Mouse (Mus musculus) Patski (cell line): Measurements from ENCODE around the gene Snx21. TPM values are rescaled to one million over a fixed set of nuclear protein-coding genes. Genes with fewer than 3 reads are reported as not detected.

ENCODE experiments used
- ATAC-seq: fragments of 100-300 bp; one replicate; pipeline ENCODE4 v1.8.0; 2021
- CTCF ChIA-PET: fragments of 350-600 bp; sonication (Branson Sonifier 250); formaldehyde crosslinking; loops from one replicate; lab custom pipeline; 2022; ENCODE audit warnings: inconsistent platforms; lab: Charles Lee
- POLR2A ChIA-PET: fragments of 350-600 bp; sonication (Branson Sonifier 250); formaldehyde crosslinking; loops from one replicate; lab custom pipeline; 2022; ENCODE audit warnings: antibody characterized with exemption, inconsistent platforms; lab: Charles Lee
- DNase-seq: peaks from one replicate; pipeline ENCODE4 v3.0.0-alpha.2; 2011; ENCODE audit warnings: low read depth, low spot score
- H3K27me3 ChIP-seq: fragments of 371-371 bp; one replicate; pipeline ENCODE4 v1.5.1; 2021
- CTCF ChIP-seq: fragments of 100-300 bp; IDR thresholded peaks from one replicate; pipeline ENCODE4 v1.5.1; 2021
- in situ Hi-C: fragments of 300-500 bp; cut with MboI; formaldehyde crosslinking; loops from 3 replicates; pipeline ENCODE4 v1.11.1; 2018; ENCODE audit warnings: low pct_unique_long_range_greater_than_20kb, mixed read lengths
- polyA plus RNA-seq: library from polyadenylated mRNA; unstranded; gene quantifications from one replicate; pipeline ENCODE4 v1.2.3, GENCODE M21; 2021

Snx21 gene
- polyA plus RNA-seq, 1 experiment from 2014 or later = 50.3 TPM

DNA sequence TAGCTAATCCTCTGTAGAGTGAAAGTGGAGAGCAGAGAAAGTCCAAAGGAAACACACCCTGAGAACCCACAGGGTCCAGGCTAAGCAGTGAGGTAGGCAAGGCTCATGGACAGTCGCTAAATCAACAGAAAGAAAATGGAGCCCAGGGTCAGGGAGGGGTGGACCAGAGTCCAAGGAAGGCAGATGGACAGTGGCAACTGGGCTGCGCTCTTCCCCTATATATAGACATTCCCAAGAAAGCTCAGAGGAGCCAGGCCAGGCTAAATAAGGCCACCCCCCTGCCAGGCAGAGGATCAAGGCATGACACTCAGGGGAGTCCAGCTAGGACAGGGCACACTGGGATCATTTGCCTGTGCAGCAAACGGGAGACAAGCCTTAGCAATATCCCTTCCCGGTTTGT is 3.7 kb upstream of the Snx21 start:
- ChIA-PET POLR2A (no interaction called here), CTCF (no interaction called here)
- ATAC-seq = no peak
- no peak for DNase-seq
- H3K27me3 ChIP-seq = no peaks in the 10 kb centered on the region
- in situ Hi-C loops = no loop called here
- TF ChIP-seq CTCF = no peak

DNA sequence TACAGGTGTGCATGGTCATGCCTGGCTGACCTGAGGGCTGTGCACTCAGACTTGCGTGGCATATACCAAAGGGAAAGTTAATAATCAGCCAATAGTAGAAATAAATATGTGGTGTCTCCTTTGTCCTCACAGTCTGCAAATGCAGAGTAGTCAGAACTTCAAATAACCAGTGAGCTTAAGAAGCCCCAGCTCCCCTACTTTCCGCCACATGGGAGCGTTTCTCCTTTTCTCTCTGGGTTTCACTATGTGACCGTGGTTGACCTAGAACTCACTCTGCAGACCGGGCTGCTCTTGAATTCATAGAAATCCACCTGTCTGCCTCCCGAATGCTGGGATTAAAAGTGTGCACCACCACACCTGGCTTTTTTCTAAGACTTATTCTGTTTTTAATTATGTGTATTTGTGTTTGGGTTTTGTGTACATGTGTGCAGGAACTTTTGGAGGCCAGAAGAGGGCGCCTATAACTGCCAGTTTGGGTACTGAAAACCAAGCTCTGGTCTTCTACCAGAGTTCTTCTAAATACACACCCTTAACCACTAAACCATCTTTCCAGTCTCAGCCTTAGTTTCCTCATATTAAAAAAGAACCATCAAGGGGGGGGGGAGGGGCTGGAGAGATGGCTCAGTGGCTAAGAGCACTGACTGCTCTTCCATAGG is 1.6 kb upstream of the Snx21 start:
- CTCF ChIA-PET = interaction anchor here (1.3 to 2.1 kb wide), 3 partner anchors 10 to 15 kb away, joined by 4 to 9 read pairs (median 4); no protein-coding TSS in a partner anchor

DNA sequence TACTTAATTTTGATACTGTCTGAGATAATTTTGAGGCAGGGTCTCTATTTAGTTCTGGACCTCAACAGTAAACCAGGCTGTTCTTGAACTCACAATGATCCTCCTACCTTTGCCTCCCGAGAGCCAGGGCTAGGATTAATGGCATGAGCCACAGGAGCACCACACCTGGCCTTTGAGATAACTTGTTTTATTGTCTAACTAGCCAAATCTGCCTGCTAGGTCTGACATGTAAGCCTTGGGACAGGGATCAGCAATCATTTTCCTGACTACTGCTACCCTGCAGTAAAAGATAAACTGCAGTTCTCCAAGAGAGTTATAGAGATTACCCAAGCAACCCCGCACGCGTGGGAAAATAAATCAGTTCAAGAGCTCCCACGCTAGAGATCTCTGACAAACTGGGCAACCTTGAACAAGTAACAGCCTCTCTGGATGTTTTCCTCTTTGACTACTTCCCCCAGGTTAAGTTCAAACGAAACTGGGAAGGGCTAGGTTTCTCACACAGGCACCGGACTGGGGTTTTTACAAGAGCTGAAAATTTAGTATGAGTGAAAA is 678 bp upstream of the Snx21 start:
- in situ Hi-C loops = no loop called here
- POLR2A ChIA-PET = interaction anchor here (0.7 kb wide), 1 partner anchor 36 kb away, joined by 3 read pairs; no protein-coding TSS in a partner anchor

More for the DNA sequence above, 1.6 kb upstream of the Snx21 start:
- POLR2A ChIA-PET = interaction anchor here (1.0 kb wide), 1 partner anchor 25 kb away, joined by 3 read pairs; no protein-coding TSS in a partner anchor
- H3K27me3 ChIP-seq = no peaks in the 10 kb centered on the region
- DNase-seq (no peak), ATAC-seq (no peak)
- in situ Hi-C loops = no loop called here
- no peak for TF ChIP-seq CTCF

DNA sequence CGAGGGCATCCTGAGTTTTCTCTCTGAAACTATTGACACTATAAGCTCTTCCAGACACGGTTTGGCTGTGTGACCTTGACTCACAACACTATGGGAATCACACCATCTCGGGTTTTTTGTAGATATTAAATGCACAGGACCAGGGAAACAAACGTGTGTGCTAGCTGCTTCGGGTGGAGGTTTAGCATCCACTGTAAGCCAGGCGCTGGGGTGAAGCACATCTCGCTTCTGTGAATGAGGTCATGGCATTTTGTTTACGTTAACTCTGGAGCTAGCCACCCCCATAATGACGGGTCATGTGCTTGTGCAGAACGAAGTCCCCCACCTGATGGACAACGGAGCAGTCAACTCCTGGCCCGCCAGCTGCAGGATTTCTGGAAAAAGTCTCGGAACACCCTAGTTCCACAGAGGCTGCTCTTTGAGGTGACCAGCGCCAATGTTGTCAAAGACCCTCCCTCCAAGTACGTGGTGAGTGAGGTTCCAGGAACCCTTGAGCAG is 814 bp downstream of the Snx21 start:
- DNase-seq (no peak), ATAC-seq (peak; percentile 17)
- POLR2A ChIA-PET = interaction anchor here (1.2 to 1.3 kb wide), 2 partner anchors 13 to 92 kb away, joined by 3 to 6 read pairs; partner anchors contain the start of gene Pcif1

More for the DNA sequence above, 678 bp upstream of the Snx21 start:
- TF ChIP-seq CTCF = no peak
- ATAC-seq = no peak
- CTCF ChIA-PET = interaction anchor here (1.3 to 2.1 kb wide), 6 partner anchors 8 to 25 kb away, joined by 3 to 12 read pairs (median 4); no protein-coding TSS in a partner anchor
- H3K27me3 ChIP-seq = no peaks in the 10 kb centered on the region
- no peak for DNase-seq

DNA sequence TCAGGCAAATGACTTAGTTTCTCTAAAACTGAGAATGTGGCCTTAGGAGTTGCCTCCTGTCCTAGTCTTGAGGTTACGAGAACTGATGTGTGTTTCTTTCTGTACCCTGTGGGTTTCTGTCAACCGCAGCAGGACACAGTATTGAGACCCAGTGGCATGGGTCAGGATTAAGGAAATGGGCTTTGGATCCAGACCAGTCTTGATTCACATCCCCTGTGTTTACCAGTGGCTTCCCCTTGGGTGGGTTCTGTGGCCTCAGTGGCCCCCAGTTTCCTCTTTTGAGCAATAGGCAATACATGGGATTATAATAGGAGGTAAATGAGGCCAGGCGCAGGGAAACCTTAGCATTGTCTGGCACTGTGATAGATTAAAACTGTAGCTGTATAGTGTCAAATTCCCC is 1.4 kb downstream of the Snx21 start:
- ChIA-PET CTCF (interaction anchor here (1.0 to 2.9 kb wide), 4 partner anchors 11 to 56 kb away, joined by 3 to 17 read pairs (median 4); partner anchors contain the start of genes Acot8 and Zswim3), POLR2A (no interaction called here)
- ATAC-seq (no peak), DNase-seq (no peak)
- in situ Hi-C loops = no loop called here
- H3K27me3 ChIP-seq = no peaks in the 10 kb centered on the region
- TF ChIP-seq CTCF = no peak

More for the DNA sequence above, 814 bp downstream of the Snx21 start:
- CTCF ChIA-PET = interaction anchor here (1.0 to 1.5 kb wide), 3 partner anchors 12 to 56 kb away, joined by 3 to 5 read pairs (median 4); no protein-coding TSS in a partner anchor
- in situ Hi-C loops = no loop called here
- no peak for TF ChIP-seq CTCF
- H3K27me3 ChIP-seq = no peaks in the 10 kb centered on the region

DNA sequence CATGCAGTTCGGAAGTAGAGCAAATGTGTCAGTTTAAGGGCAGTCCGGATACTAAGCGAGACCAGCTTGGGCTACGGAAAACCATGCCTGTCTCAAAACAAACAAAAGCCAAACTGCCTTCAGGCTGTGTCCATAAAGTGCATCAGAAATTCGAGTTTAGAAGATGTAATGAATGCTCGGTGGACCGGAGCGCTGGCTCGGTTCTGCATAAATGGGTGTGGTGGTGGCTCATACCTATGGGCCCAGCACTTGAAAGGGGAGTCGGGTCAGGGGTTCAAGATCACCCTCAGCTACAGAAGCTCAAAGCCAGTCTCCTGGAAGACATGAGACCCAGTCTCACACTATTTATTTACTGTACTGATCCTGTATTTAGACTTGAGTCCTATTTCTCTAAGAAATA is 2.2 kb downstream of the Snx21 start:
- POLR2A ChIA-PET = interaction anchor here (0.6 kb wide), 1 partner anchor 93 kb away, joined by 3 read pairs; no protein-coding TSS in a partner anchor
- DNase-seq (no peak), ATAC-seq (no peak)
- no peaks in the 10 kb centered on the region for H3K27me3 ChIP-seq
- TF ChIP-seq CTCF = no peak
- in situ Hi-C loops = no loop called here
- CTCF ChIA-PET = interaction anchor here (1.5 to 2.9 kb wide), 2 partner anchors 14 to 16 kb away, joined by 3 to 17 read pairs; partner anchors contain the start of genes Acot8 and Zswim3

DNA sequence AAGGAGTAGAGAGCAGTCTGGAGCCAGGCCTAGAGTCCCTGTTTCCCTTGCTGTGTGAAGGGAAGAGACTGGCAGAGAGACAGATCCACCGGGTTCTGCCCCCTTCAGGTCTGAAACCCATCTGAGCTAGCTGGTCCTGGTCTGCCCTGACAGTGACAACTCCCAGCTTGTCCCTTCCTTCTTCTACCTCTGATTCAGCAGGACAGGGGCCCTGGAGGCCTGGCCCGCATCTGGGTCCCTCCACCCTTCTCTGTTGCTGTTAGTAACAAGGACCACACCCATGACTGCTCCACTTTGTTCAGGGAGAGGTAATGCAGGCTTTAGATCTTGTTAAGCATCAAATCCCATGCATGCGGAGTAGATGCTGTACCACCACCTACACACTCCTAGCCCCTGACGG is 2.8 kb downstream of the Snx21 start:
- ChIA-PET CTCF (interaction anchor here (1.5 to 2.9 kb wide), 2 partner anchors 13 to 16 kb away, joined by 3 to 17 read pairs; partner anchors contain the start of genes Acot8 and Zswim3), POLR2A (interaction anchor here (0.6 to 1.2 kb wide), 2 partner anchors 17 to 93 kb away, joined by 3 read pairs; no protein-coding TSS in a partner anchor)
- in situ Hi-C loops = no loop called here
- DNase-seq = no peak
- no peak for ATAC-seq
- no peaks in the 10 kb centered on the region for H3K27me3 ChIP-seq
- no peak for TF ChIP-seq CTCF

DNA sequence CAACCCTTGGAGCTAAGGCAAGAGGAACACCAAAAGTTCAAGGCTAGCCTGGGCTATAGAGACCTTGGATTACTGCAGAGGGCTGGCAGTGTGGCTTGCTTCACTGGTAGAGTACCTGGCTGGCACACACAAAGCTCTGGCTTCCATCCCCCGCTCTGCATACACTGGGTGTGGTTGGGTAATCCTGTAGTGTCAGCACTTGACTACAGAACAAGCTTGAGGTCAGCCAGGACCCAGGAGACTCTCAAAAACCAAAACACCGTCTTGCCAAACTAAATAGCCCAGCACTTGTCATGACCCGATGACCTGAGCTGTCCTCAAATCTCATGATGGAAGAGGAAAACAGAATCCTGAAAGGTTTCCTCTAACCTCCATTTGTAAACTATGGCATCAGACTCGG is 4.8 kb downstream of the Snx21 start:
- DNase-seq = no peak
- ATAC-seq = no peak
- in situ Hi-C loops = no loop called here
- H3K27me3 ChIP-seq = no peaks in the 10 kb centered on the region
- ChIA-PET POLR2A (no interaction called here), CTCF (no interaction called here)
- TF ChIP-seq CTCF = no peak

DNA sequence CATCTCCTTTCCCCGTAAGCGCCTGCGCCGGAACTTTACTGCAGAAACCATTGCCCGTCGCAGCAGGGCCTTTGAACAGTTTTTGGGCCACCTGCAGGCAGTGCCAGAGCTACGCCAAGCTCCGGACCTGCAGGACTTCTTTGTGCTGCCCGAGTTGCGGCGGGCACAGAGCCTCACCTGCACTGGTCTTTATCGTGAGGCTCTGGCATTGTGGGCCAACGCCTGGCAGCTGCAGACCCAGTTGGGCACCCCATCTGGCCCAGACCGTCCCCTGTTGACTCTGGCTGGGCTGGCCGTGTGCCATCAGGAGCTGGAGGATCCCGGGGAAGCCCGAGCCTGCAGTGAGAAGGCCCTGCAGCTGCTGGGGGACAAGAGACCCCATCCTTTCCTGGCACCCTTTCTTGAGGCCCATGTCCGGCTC is 6.2 kb downstream of the Snx21 start:
- POLR2A ChIA-PET = interaction anchor here (2.1 kb wide), 1 partner anchor 20 kb away, joined by 5 read pairs; no protein-coding TSS in a partner anchor
- TF ChIP-seq CTCF = no peak
- in situ Hi-C loops = no loop called here
- DNase-seq (no peak), ATAC-seq (no peak)
- no peaks in the 10 kb centered on the region for H3K27me3 ChIP-seq
- CTCF ChIA-PET = no interaction called here

DNA sequence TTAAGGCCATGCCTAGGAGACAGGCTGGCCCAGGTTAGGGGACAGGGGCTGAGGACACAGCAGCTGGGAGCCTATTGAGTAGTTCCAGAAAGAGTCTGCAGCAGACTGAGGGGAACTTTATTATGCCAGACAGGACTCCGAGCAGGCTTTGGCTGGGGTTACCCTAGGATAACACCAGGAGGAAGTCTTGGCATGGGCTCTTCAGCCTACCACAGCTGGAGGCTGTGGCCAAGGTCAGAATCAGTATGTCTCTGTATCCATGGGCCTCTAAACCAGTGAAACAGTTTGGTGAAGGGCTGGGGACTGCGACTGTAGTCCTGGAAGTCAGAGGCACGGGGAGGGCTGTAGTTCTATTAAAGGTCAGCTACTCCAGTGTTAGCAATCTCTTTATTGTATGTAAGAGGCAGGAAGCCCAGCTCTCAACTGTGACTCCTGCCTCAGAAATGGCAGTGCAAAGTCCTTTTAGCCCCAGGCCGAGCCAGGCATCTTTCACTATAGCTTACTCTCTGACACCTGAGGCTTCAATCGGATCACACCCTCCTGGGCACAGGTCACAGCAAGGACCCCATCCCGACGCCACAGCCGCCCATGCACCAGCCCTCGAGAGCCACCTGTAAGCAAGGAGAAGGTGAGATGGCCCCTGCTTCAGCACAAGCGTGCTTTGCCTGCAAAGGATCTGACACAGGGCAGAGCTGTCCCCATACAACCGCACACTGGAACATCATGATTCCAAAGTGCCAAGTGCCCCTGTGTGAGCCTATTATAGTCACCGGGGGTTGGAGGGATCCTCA is 7.0 kb downstream of the Snx21 start:
- no peaks in the 10 kb centered on the region for H3K27me3 ChIP-seq
- no peak for TF ChIP-seq CTCF
- ChIA-PET POLR2A (interaction anchor here (0.6 to 2.1 kb wide), 3 partner anchors 13 to 340 kb away, joined by 3 to 5 read pairs (median 5); partner anchors contain the start of gene Tnnc2), CTCF (interaction anchor here (0.9 to 2.9 kb wide), 7 partner anchors 11 to 117 kb away, joined by 3 to 53 read pairs (median 4); partner anchors contain the start of genes Acot8, Tnnc2 and Zswim3)
- ATAC-seq (no peak), DNase-seq (no peak)
- in situ Hi-C loops = no loop called here
